Mouse (Mus musculus) heart, postnatal 25 days (tissue): Measurements from ENCODE around the gene Plac9b. TPM values are rescaled to one million over a fixed set of nuclear protein-coding genes. Genes with fewer than 3 reads are reported as not detected.
"Not testable (repeated sequence)": the region's sequence is repeated elsewhere in the genome, so short reads cannot be mapped to it uniquely, and the experiment has no call there.

Experiments
- DNase-seq: peaks from one replicate; pipeline ENCODE4 v3.0.0; 2022; ENCODE audit warnings: low spot score
- intact Hi-C: fragments of 180-260 bp; cut with DNase I; formaldehyde crosslinking; loops from one replicate; pipeline ENCODE4 v1.15.1; 2025
- total RNA-seq, 2 experiments: library from RNA; stranded (reverse); gene quantifications; 2 replicates each; pipeline ENCODE4 v1.2.3; 2021

Plac9b gene
- 10 to 100 TPM; 44.6 to 46.8 TPM for total RNA-seq

DNA sequence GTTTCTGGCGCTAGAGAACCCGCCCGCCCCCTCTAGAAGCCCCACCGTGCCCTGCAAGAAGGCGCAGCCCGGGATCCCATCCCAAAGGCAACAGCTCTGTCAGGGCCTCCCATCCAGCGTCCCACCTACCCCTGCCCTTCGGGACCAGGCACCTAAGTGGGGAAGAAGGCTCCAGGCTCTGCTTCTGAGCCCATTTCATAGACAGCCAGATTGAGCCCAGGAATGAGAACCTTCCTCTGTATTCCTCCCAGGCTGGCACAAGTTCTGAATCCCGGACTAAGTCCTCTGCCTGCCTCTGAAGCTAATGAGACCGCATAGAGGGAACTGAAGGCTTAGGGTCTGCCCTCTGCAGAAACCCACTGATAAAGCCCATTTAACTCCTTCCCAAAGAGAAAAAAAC lies at the start of gene Plac9b:
Gene Plac9b (minus strand): TSS at position 101 of the 400 bp plus-strand sequence.
- DNase-seq, intact Hi-C loops: not testable (repeated sequence)

DNA sequence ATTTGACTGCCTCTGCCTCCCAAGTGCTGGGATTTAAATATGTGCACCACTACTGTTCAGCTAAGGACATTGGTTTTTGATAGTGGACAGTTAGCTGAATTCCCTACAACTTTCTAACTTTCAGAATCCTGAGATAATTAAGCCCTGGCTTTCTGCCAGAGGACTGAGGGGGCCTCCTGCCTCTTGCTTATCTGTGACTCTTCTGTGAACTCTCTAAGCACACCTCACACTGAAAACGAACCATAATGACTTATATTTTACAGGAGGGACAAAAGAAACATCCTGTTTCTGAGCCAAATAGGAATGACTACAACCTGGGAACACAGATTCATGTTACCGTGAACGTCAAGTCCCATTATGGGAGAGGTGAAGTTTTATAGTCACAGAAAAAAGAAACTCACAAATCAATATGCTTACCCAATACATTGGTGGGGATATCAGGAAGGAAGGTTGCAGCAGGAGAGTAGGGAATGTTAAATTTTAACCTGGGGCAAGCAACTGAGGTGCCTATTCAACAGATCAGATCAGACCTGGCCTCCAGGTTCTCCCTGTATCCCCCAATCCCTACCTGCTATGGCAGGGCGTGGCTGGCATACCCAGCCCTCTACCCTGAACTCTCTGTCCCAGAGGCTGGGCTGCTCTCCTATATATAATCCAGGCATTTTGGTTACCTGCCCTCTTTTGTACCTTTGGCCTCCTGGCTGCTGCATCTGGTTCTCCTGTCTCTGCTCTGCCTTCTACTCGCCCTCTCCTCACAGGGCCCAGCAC lies 34.1 kb upstream of the Plac9b start:
- intact Hi-C loops, DNase-seq: not testable (repeated sequence)

DNA sequence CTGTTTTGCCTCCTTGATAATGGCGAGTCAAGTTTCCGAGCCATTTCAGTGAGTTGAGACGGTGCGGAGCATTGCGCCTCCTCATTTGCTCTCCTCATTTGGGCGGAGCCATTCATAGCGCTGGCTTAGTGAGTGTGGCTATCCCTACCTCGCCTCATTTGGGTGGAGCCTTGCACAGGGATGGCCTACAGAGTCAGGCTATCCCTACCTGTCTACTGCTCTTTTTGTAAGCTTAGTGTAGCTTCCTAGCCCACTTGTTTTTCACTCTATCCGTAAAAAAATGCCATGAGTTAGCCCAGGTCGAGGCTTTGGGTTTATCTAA lies 24.6 kb upstream of the Plac9b start, which contains the start of gene Tmem254b:
Gene Tmem254b (minus strand): TSS at position 116 of the 322 bp plus-strand sequence.
- DNase-seq, intact Hi-C loops: not testable (repeated sequence)

DNA sequence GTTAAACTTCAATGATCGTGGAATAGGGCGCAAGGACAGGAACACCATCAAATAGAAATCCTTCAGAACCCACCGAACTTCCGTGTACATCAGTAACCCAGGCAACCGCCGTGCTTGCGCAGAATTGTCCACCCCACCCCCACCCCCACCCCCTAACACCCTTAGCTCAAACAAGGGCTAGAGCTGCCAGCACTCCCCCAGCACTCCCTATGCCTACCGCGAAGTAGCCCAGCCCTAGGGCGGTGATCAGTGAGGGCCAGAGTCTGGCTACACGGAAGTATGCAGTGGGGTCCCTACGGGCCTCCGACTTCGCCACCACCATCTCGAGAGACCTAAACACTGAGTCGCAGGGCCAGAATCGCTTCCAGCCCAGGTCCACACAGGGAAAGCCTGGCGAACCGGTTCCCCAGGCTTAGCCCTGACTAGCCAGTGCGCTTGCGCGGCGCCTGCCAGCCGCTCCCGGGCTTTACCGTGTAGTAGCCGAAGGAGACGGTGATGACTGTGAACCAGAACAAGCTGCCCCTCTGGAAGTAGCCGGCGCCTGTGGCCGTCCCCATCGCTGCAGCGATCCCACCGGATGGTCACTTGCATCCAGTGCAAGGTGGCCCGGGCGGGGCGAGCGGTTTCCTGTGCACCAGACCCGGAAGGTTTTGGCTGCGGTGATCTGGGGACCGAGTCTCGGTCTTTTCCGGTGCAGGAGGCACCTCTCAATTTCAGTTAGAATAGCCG lies 24.1 kb upstream of the Plac9b start:
- DNase-seq, intact Hi-C loops: not testable (repeated sequence)

DNA sequence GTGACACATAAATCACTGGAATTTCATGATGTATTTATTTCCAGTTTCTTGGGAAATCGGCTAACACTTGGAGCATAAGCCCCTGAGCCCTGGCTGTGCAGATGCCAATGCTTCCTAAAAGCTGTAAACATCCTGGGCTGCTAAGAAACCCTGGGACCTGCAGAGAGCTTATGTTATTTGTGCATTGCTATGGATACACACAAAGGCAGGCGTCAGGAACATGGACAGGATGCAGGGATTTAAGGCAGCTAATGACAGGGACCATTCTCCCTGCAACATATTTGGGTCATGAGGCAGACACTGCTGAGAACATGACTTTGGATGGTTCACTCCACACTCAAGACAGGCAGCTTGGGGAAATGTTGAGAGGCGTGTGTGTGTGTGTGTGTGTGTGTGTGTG lies 15.6 kb upstream of the Plac9b start:
- intact Hi-C loops, DNase-seq: not testable (repeated sequence)

DNA sequence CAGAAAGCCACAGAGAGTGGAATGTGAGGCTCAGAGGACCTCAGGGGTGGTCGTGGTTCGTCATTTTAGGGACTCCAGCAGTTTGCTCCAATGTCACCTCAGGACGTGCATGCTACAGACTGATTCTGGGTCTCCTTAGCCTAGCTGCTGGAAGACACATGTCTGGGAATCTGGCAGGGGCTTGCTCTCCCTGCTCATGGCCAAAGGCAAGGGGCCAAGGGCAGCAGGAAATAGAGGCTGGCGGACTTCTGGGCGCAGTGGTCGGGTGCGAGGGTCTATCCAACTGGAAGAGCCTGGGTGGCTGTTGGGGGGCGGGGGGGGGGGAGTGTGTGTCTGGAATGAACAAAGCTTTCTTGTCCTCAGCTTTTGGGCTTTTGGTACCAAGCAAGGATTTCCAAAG lies 6.1 kb upstream of the Plac9b start:
- DNase-seq, intact Hi-C loops: not testable (repeated sequence)

DNA sequence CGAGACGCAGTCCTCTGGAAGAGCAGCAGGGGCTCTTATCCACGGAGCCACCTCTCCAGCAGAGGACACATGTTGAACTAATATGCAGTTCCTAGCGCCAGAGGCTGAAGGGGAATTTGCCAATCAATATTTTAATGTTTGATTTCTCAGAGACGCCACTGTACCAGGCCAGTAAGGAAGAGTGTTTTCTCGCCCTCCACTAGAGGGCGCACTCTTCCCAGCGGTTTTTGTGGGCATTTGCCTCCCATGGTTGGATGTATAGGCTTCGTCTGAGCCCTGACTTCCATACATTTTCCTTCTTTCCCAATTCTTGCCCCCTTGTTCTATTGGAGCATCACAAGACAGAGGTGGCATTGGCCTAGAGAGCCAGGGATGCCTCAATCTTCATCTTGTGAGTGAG lies 4.4 kb upstream of the Plac9b start:
- DNase-seq, intact Hi-C loops: not testable (repeated sequence)

DNA sequence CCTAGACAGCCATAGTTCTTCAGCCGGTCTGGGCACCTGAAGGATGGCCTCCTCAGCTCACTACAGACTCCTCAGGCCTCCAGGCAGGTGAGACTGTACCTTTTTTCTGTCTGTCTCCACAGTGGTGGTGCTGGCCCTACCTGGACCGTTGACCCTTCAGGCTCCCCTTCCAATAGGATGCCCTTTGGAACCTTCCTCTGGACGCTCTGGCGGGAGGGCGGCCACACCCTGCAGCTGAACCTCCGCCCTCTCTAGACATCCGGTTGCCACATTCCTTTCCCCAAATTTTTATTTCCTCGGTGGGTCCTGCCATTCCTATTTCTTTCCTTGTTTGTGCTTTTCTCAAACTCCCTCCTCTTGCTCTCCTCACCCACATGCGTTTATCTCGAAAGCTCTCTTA lies 620 bp downstream of the Plac9b start:
- intact Hi-C loops, DNase-seq: not testable (repeated sequence)

DNA sequence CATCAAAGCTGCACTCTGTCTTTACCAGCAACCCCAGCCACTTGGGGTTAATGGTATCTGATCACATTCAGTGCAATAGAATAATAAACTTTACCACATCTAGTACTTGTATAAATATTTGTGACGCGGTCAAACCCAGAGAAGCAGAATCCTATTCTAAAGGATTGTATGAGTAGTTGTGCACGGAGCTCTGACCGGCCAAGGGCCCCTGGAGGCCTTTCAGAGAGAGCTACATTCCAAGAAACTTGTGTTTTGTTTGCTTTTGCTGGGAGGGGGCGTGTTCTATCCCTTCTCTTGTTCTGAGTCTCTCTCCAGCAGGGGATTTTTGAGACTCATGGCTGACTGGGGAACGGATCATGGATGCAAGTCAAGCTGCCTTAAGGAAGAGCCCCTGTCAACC lies 7.3 kb downstream of the Plac9b start:
- DNase-seq, intact Hi-C loops: not testable (repeated sequence)

DNA sequence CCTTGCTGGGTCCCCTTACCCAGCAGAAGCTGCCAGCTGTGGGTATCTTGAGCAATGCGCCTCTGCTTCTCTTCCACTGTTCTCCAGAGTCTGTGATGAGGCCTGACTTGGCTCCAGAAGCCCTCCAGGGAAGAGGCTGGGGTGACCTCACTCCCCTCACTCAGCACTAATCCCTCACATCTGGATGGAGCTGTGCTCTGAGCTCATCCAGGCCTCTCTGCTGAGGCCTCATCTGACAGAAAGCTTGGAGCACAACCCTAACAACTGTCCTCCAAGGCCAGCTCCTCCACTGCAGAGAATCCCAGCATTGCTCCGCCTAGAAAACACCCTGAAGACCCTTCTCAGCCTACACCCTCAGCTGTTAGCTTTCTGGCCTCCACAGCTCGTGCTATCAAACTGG lies 8.3 kb downstream of the Plac9b start:
- intact Hi-C loops, DNase-seq: not testable (repeated sequence)

DNA sequence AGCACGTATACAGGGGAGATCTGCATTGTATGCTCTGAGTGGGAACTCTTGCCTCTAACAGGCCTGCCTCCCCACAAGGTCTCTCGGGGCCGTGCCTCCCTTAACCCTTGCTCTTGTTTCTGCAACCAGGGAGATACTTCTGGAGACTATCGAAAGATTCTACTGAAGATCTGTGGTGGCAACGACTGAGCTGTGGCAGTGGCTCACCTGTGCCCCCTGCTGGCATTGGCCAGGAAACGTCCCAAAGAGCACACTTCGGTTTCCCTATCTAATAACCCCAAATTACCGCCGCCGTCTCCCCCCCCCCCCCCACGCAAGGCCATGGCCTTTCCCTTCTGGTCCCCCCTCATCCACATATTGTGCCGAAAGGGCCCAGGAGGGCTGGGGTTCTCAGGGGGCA lies 17.0 kb downstream of the Plac9b start:
- DNase-seq, intact Hi-C loops: not testable (repeated sequence)

DNA sequence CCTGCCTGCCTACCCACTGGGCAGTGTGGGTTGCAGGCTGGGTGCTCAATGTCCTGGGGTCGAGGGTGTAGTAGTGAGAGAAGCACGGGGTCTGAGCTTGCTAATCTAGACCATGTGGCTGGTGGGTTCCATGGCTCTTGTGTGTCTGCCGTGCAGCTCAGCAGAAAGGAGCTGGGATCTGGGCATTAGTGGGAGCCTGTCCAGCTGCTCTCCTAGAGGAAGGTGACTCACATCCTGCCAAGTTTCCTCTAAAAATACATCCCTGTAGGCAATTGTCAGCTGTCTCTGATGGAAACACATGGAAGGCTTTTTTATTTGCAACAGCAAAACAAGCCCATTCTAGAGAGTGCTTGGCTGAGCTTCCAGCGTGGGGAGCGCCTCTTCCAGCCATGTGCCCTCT lies 19.9 kb downstream of the Plac9b start:
- DNase-seq, intact Hi-C loops: not testable (repeated sequence)

DNA sequence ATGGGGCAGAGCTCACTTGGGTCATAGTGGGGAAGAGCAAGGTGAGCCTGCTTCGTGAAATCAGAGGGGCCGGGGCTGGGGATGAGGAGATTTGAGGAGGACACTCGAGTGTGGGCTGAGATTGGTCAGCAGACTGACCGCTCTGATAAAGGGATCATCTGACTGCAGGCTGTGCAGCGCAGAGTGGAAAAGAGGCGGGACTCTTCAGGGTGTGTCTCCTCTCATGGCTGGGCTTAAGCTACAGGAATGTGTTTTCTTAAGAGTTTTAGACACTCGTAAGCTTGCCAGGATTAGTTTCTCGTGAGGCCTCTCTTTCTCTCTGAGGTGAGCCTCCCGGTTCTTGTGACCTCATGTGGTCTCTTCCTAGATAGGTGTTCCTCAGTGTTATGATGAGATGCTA lies 21.1 kb downstream of the Plac9b start:
- DNase-seq, intact Hi-C loops: not testable (repeated sequence)

DNA sequence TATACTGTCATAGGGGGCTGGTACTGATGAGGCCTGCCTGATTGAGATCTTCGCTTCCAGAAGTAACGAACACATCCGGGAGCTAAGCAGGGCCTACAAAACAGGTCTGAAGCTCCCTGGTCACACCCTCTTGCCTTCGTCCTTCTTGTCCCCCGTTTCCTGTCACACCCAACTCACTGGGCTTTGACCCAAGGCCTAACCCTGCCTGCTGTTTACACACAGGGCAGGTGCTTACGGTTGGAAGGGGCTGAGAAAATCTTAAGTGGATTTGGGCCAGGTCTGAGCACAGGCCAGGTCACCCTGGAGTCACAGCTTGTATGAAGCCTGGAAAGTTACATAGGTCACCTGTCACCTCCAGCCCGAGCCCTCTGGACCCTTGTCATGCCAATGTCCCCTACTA lies 26.2 kb downstream of the Plac9b start:
- intact Hi-C loops, DNase-seq: not testable (repeated sequence)

DNA sequence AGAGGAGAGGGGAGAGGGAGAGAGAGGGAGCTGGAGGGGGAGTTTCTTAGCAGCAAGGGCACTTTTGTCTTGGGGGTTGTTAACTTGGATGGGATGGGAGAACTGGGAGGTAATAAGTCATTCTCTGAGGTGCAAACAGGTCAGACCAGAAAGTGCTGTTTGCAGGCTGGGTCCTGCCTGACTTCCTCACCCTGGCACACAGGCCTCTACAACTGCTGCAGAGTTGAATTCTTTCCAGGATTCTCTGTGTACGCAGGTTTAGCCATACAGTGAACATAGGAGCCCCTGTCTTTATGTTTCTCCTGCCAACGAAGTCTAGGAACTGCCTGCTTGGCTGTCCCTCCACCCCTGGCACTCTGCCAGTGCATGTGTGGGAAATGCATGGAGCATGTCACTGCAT lies 35.2 kb downstream of the Plac9b start:
- DNase-seq, intact Hi-C loops: not testable (repeated sequence)

DNA sequence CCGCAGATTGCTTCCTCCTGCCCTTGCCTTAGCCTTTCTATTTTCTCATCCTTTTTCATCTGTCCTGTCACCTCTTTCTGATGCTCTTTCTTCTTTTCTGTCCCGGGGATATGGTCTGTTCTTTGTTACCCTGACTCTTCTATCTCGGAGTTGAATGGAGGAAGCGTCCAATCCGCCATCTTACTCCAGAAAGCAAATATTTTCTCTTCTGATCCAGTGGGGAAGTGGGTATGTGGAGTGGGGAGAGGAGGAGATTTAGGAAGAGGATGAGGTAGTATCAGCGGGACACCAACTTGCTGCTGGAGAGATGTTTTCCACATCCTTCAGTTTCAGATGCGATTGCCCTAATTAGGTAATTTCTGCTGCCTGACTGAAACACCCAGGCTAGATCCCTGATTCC lies 63.2 kb downstream of the Plac9b start:
- intact Hi-C loops, DNase-seq: not testable (repeated sequence)

DNA sequence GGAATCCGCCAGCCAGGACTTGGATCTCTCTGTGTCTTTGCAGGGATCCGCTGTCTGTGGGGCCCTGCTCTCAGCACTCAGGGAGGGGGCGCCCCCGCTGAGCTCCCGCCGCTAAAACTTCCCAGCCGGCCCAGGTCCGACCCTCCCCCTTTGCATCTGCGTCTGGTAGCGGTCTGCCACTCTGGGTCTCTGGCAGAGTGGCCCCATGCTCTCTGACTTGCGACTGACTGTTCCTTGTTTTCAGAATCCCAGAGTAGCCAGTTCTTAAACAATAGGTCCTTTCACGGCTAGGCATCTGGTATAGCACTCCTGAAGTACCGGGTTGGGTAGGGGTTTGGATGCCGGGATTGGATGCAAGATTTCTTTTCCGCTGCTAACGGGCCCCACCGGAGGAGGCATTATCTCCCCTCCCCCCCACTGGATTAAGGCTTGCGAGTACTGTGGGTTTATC lies 63.7 kb downstream of the Plac9b start:
- intact Hi-C loops = not testable (repeated sequence)

DNA sequence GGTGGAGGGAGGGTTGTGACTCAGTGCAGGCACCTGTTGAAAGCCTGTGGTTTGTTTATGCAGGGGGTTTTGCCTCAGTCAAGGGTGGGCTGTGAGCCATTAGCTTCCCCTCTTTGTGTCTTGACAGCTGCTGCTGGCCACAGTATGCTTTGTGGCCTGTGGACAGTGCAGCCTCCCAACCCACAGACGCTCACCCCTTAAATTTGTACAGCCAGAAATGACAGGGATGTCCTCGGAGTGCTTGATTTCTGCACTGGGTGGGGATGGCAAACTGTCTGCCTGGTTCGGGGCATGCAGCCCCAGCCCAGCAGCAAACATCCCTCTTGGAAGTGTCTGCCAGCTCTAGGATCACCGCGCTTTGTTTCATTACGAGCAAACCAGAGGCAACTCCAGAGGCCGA lies 64.1 kb downstream of the Plac9b start, which contains the start of gene Duxbl2:
Gene Duxbl2 (plus strand): TSS at position 200 of the 400 bp plus-strand sequence.
- intact Hi-C loops, DNase-seq: not testable (repeated sequence)

More for the DNA sequence above, 63.7 kb downstream of the Plac9b start:
- DNase-seq = not testable (repeated sequence)
